Mouse (Mus musculus) left cerebral cortex, adult 8-10 months (tissue): ENCODE results near the gene Gm17660. TPM values are rescaled to one million over a fixed set of nuclear protein-coding genes. Genes with fewer than 3 reads are reported as not detected.
"Not testable (repeated sequence)": the region's sequence is repeated elsewhere in the genome, so short reads cannot be mapped to it uniquely, and the experiment has no call there.

Experiments
- DNase-seq, 2 experiments: peaks; one replicate each; pipeline ENCODE4 v3.0.0; 2022; ENCODE audit warnings: low spot score in 2 of 2
- microRNA-seq, 2 experiments: library from miRNA; unstranded; fragments of <30 nt; microRNA quantifications; one replicate each; pipeline ENCODE4 v1.2.0; 2022
- total RNA-seq, 4 experiments: library from RNA; stranded (reverse); gene quantifications; 2 replicates each; pipeline ENCODE4 v1.2.4; 2022

Gene Gm17660
- total RNA-seq, 4 experiments from 2014 or later: not detected

DNA sequence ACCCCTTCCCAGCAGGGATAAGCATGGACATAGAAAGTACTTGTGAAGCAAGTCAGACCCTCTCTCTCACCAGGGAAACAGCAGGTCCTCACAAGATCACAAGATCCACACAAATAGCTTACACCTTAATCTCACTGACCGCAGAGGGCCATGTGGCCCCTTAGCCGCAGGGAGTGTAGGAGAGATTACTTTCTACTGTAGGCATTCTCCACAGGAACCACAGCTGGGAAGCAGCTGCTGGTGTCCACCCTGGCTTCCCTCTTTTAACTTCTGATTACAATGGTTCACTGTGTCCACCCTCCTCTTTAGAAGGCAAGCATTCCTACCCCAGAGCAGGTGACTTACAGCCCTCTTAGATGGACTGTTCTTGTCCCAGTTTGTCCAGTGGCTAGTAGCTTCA, 33.7 kb downstream of the Gm17660 start:
- no peak for DNase-seq

GRCm38 (mm10) chr5:104042906-104043305, 34.5 kb downstream of the Gm17660 start:
- DNase-seq: no peak

DNA sequence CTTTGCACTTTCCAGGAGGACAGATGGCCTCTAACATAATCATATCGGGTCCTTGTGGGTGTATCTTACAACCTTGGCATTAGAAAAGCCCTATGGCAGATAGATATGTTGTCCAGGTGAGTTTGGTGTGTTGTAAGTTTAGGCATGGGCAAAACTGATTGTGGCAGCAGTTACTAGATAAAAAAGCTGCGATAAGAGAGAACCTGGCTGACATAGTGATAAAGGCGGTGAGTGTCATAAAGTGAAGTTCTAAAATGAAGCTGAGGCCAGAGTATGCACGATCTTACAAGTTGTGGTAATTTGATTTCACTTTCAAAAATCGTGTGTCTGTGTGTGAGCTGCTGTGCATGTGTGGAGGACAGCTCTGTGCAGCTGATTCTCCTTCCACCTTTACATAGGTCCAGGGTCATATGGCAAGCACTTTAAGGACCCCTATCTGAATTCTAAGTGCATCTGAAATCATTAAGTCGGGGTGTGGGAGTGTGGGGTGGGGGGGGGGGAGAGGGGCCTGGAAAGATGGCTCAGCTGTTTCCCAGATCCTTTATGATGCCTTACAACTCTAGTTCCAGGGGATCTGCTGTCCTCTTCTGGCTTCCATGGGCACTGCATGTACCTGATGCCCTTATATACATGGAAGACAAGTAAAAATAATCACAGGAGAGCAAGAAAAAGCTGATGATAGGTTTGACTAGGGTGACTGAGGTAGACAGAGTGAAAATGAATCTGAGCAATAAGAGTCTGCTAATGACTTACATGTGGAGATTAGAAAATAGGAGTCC, 38.1 kb downstream of the Gm17660 start:
- DNase-seq: no peak

GRCm38 (mm10) chr5:104036686-104037085, 40.7 kb downstream of the Gm17660 start:
- DNase-seq: no peak

- no peak for DNase-seq
Measured at GRCm38 (mm10) chr5:104035824-104036223, 41.6 kb downstream of the Gm17660 start.

DNA sequence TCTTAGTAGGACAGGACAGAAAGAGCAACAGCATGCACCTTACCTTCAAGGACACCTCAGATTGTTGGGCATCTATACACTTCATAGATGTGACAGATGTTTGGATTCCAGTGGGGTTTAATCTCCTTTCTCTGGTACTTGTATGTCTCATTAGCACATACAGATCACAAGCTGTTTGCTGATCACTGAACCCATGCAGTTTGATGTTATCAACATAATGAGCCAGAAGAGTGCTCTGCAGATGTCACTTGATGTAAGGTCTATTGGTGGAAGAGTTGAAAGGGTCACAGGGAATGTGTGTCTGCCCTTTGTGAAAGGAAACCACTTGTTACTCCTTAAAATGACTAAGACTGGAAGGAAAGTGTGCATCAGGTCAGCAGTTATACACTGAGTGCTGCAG, 42.3 kb downstream of the Gm17660 start:
- no peak for DNase-seq

DNA sequence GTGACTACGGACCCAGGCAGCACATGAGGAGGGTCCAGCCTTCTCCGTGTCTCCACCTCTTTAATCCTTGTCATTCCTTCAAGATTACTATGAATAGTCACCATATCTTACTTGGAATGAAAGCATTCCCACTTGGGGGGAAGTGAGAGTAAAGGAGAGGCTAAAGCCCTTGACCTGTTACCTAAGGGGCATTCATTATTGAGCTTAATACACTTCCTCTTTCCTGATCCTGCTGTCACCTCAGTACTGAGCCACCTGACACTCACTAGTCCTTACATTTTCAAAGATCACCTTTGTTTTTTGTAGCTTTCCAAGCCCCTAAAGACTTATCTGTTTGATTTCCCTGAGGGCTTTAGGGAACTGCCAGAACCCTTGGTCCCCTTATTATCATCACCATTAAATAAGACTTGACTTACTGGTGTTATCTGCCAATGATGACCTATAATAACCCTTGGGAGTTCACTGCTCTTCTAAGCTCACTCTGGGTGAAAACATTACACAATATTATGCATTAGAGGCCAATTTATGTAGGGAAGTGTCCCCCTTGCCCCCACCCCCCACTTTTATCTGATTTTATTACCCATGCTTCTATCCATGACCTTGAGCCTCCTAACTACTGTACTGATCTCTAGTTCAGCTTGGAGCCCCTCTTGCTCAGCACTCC, 44.8 kb downstream of the Gm17660 start:
- DNase-seq: no peak

DNA sequence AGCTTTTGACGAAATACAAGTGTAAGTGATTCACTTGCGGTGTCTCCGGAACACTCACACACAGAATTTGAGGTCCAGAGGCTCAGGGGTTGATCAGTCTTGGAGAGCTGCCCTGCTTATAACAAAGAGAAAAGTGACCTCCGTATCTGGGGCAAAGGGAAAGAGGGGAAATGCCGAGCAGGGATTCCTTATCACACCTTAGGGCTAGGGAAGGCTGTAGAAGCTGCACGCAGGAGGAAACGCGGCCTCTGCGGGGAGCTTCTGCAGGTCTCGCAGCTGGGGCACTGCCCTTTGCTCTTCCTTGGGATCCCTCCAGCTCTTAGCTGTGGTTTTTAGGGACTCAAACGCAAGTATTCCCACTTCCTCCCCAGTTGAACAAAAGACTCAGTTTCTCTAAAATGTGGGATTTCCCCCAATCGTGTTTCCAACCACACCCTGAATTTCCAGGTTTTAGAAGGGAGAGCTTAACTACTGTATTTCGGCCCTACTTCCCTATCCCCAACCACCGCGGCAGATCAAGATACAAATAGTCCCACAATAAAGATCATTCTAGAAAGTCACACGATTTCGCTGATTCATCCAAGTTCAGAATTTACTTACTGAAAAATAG, 52.1 kb downstream of the Gm17660 start:
- DNase-seq: no peak

- no peak for DNase-seq
Measured at GRCm38 (mm10) chr5:104024762-104025161, 52.6 kb downstream of the Gm17660 start.

- not testable (repeated sequence) for DNase-seq
Measured at GRCm38 (mm10) chr5:104024193-104024592, 53.2 kb downstream of the Gm17660 start.

DNA sequence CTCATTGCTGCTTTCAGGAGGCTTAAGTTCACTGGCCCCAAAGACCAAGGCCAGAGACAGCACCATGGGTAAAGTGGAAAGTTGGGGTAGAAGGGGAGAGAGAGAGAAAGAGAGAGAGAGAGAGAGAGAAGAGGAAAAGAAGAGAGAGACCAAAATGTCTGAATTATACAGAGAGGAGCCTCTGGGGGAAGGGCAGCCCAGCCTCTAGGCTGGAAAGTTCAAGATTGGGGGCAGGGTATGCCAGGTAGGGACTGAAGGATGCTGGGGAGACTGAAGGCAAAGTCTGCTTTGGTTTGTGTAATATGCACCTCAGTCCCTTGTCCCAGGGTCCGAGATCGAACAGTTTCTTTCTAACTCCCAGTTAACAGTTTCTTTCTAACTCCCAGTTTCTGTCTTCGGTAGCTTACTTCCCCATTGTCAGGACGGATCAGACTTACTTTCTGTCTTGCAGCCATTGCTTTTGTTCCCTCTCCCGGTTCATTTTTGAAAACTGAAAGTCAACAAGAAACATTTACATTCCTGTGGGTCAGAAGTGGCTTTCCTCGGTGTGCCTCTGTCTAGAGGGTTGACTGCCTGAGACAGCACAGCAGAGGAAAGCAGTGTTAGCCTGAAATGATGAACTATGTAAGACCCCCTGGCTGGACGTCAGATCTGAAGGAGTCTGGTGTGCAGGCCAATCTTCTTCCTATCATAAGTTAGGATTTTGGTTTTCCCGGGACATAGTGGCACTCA, 54.0 kb downstream of the Gm17660 start:
- DNase-seq: no peak

- no peak for DNase-seq
Measured at GRCm38 (mm10) chr5:104022558-104022957, 54.9 kb downstream of the Gm17660 start.

DNA sequence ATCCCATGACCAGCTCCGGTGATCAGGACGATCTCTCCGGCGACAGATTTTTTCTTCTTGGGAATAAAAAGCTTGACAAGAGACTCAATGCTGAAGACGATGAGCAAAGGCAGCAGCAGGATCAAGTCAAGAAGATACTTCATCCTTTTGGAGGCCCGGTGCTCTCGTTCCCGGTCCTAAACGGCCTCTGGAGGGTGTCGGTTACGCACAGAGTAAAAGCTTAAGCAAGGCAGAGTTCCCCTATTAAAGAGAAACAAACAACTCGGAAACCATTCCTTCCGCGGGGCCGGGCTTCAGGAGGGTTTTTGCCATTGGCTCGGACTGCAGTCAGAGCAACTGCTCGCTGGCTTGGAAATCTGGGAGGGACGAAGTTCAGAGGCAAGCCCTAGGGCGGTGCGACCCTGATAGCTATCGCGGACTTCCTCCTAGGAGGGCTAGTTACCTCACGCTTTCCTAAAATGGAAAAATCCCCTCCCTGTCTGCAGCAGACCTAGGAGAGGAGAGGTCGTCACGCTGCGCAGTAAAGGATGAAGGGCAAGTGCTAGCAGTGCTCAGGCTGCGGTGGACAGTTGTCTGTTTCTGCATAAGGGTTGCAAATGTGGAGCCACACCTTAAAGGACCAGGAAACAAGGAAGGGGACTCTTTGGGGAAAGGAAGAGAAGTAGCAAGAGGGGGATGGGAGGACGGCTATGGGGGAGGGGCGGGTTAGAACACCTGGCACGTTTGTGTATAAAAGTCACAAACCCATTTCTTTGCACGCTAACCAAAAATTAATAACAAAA, 55.6 kb downstream of the Gm17660 start, which contains the start of gene Hsd17b11:
TSS of gene Hsd17b11 (minus strand) at position 323 of the 782 bp plus-strand sequence.
- peak; percentile 59 to 62 for DNase-seq

Small RNA genes within 50 kb of the gene (microRNA-seq; reads per million reads assigned to microRNA genes)
- 0.44 to 0.84 reads per million in 2 experiments for gene Mir5619

Other genes starting within 250 kb of the Gm17660 start
- gene Klhl8, start 166.3 kb downstream of the Gm17660 start, total RNA-seq: 10 to 100 TPM; 29.0 to 30.6 (median 30.3) TPM
- under 1 TPM in 1 of 4 experiments, not detected in 3; 0.46 TPM for gene Hsd17b13, start 100.2 kb downstream of the Gm17660 start, total RNA-seq
- 10 to 100 TPM; 52.4 to 53.9 (median 52.8) TPM for gene Hsd17b11, start 55.7 kb downstream of the Gm17660 start, total RNA-seq
- 10 to 100 TPM; 62.8 to 69.5 (median 65.8) TPM for gene Nudt9, start 31.3 kb downstream of the Gm17660 start, total RNA-seq
- gene Sparcl1, start 36.1 kb upstream of the Gm17660 start, total RNA-seq: 1,000 to 10,000 TPM; 1,561 to 1,708 (median 1,583) TPM
- gene Dspp, start 93.1 kb upstream of the Gm17660 start, total RNA-seq: under 1 TPM in 2 of 4 experiments, not detected in 2; 0.12 to 0.13 TPM
- 1 to 10 TPM; 5.0 to 6.8 (median 5.8) TPM for gene Dmp1, start 125.0 kb upstream of the Gm17660 start, total RNA-seq
- under 1 TPM in 2 of 4 experiments, not detected in 2; 0.16 to 0.23 TPM for gene Ibsp, start 221.6 kb upstream of the Gm17660 start, total RNA-seq
- not detected for gene Mepe, start 247.7 kb upstream of the Gm17660 start, total RNA-seq